Mouse (Mus musculus) small intestine, adult 2 months (tissue): ENCODE results near the gene Lexm.

Experiments
- CTCF ChIP-seq: fragments of 200-500 bp; IDR thresholded peaks from 2 replicates; pipeline ENCODE4 v1.5.1; 2012; ENCODE audit warnings: low read depth, mild to moderate bottlenecking, control low read depth, inconsistent platforms, low read length, moderate library complexity, mixed read lengths; ENCODE audit not compliant: insufficient replicate concordance, insufficient read length; ENCODE audit errors: extremely low read depth
- POLR2A ChIP-seq: fragments of 200-500 bp; IDR thresholded peaks from 2 replicates; pipeline ENCODE4 v1.6.1; 2012; ENCODE audit warnings: low read depth, mild to moderate bottlenecking, control low read depth, inconsistent platforms, low read length, moderate library complexity

GRCm38 (mm10) chr4:106545817-106546373, 71.1 kb downstream of the Lexm start:
- TF ChIP-seq CTCF (no peak), POLR2A (no peak)
